Comparison of ENCODE assay signal across 47 mouse cellular contexts in the genomic region with DNA sequence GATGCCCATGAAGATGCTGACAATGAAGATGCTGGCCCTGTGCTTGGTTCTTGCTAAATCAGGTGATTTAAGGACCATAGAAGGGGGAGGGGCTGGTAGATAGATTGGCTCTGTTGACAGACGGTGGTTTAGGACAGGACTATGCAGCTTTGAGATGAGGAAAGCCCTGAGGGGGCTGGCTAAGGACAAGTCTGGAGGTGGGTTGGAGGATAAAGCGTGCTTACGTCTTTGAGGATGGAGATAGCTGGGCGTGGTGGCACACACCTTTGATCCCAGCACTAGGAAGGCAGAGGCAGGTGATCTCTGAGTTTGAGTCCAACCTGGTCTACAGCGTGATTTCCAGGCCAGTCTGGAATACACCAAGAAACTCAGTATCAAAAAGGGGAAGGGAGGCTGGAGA. TPM values are rescaled to one million over a fixed set of nuclear protein-coding genes. Genes with fewer than 3 reads are reported as not detected.
"Had no signal": no experiment of that assay in that cellular context is flagged by ENCODE, and none has a peak within 500 bp of the region (broad histone marks: within the 10 kb centered on the region; RNA-seq: fewer than 3 reads in every experiment).

No protein-coding gene starts in this region.

- DNase-seq: left cerebral cortex, postnatal 4 days; liver; liver, embryonic 13.5 days; liver, postnatal 0 days; lung, adult 18-20 months; lung, adult 2 months; lung, embryonic 14.5 days; lung, postnatal 10 days; lung, postnatal 14 days; lung, postnatal 36 days; lung, postnatal 4 days; midbrain, embryonic 14.5 days had no signal

- H3K4me1 ChIP-seq: limb, embryonic 10.5 days; limb, embryonic 12.5 days; limb, embryonic 13.5 days; limb, embryonic 15.5 days; liver, embryonic 12.5 days; liver, embryonic 13.5 days; liver, embryonic 15.5 days; lung, embryonic 15.5 days; megakaryocyte, embryonic 14.5 days; midbrain, embryonic 10.5 days; midbrain, embryonic 12.5 days; midbrain, embryonic 13.5 days; midbrain, embryonic 15.5 days; neural tube, embryonic 12.5 days had no signal

- H3K36me3 ChIP-seq: limb, embryonic 10.5 days; limb, embryonic 12.5 days; limb, embryonic 13.5 days; limb, embryonic 15.5 days; liver, embryonic 12.5 days; liver, embryonic 13.5 days; liver, embryonic 15.5 days; lung, embryonic 15.5 days; midbrain, embryonic 10.5 days; midbrain, embryonic 12.5 days; midbrain, embryonic 13.5 days; midbrain, embryonic 15.5 days; neural tube, embryonic 12.5 days had no signal

- H3K9me3 ChIP-seq: limb, embryonic 10.5 days; limb, embryonic 12.5 days; limb, embryonic 15.5 days; liver, embryonic 12.5 days; liver, embryonic 13.5 days; liver, embryonic 15.5 days; lung, embryonic 15.5 days; megakaryocyte, embryonic 14.5 days; midbrain, embryonic 12.5 days; midbrain, embryonic 13.5 days; midbrain, embryonic 15.5 days; neural tube, embryonic 12.5 days had no signal

- H3K27ac ChIP-seq: limb, embryonic 10.5 days; limb, embryonic 12.5 days; limb, embryonic 13.5 days; limb, embryonic 15.5 days; liver, embryonic 12.5 days; liver, embryonic 13.5 days; liver, embryonic 14.5 days; liver, embryonic 15.5 days; lung, embryonic 15.5 days; macrophage; midbrain, embryonic 10.5 days; midbrain, embryonic 12.5 days; midbrain, embryonic 13.5 days; midbrain, embryonic 15.5 days; neural tube, embryonic 12.5 days had no signal

- H3K27me3 ChIP-seq: limb, embryonic 12.5 days; limb, embryonic 13.5 days; limb, embryonic 15.5 days; liver, embryonic 12.5 days; liver, embryonic 13.5 days; liver, embryonic 15.5 days; lung, embryonic 15.5 days; midbrain, embryonic 12.5 days; midbrain, embryonic 13.5 days; midbrain, embryonic 15.5 days; neural tube, embryonic 12.5 days had no signal

- H3K4me3 ChIP-seq: limb, embryonic 10.5 days; limb, embryonic 12.5 days; limb, embryonic 13.5 days; limb, embryonic 15.5 days; liver, embryonic 12.5 days; liver, embryonic 13.5 days; liver, embryonic 15.5 days; lung, embryonic 15.5 days; megakaryocyte, embryonic 14.5 days; midbrain, embryonic 10.5 days; midbrain, embryonic 12.5 days; midbrain, embryonic 13.5 days; midbrain, embryonic 15.5 days; myocyte; neural tube, embryonic 12.5 days had no signal

RNA-seq across cellular contexts. Expression of gene Klk6, which starts 1.8 kb away (rescaled TPM):
- total RNA-seq: left cerebral cortex, postnatal 10 days; left cerebral cortex, postnatal 14 days; left cerebral cortex, postnatal 4 days; liver, adult 2 months; megakaryocyte progenitor cell, adult 5-6 weeks; megakaryocyte, adult 5-6 weeks; megakaryocyte-erythroid progenitor cell, adult 5-6 weeks; midbrain, postnatal 0 days; monocyte, adult 5-6 weeks had no signal
- polyA plus RNA-seq: limb, embryonic 10.5 days; limb, embryonic 12.5 days; limb, embryonic 13.5 days; limb, embryonic 14.5 days; liver, adult 2 months; liver, embryonic 11.5 days; liver, embryonic 12.5 days; liver, embryonic 13.5 days; liver, embryonic 14.5 days; liver, embryonic 15.5 days; liver, embryonic 16.5 days; liver, postnatal 0 days; lung, embryonic 14.5 days; lung, embryonic 15.5 days; lung, embryonic 16.5 days; lung, postnatal 0 days; macrophage; midbrain, embryonic 10.5 days; midbrain, embryonic 11.5 days; midbrain, embryonic 12.5 days; midbrain, embryonic 13.5 days; midbrain, embryonic 14.5 days; midbrain, embryonic 15.5 days; midbrain, embryonic 16.5 days; midbrain, postnatal 0 days; myocyte; neural tube, embryonic 11.5 days; neural tube, embryonic 12.5 days had no signal

RNA-seq across cellular contexts. Expression of gene Klk7, which starts 15.0 kb away (rescaled TPM):
- total RNA-seq: left cerebral cortex, postnatal 10 days; left cerebral cortex, postnatal 14 days; left cerebral cortex, postnatal 25 days; left cerebral cortex, postnatal 36 days; liver, adult 2 months; megakaryocyte progenitor cell, adult 5-6 weeks; megakaryocyte, adult 5-6 weeks; megakaryocyte-erythroid progenitor cell, adult 5-6 weeks; monocyte, adult 5-6 weeks had no signal
- polyA plus RNA-seq: limb, embryonic 10.5 days; limb, embryonic 11.5 days; limb, embryonic 12.5 days; limb, embryonic 13.5 days; liver, adult 2 months; liver, embryonic 11.5 days; liver, embryonic 12.5 days; liver, embryonic 13.5 days; liver, embryonic 14.5 days; liver, embryonic 15.5 days; liver, embryonic 16.5 days; liver, postnatal 0 days; lung, embryonic 15.5 days; lung, embryonic 16.5 days; lung, postnatal 0 days; macrophage; midbrain, embryonic 10.5 days; midbrain, embryonic 12.5 days; midbrain, embryonic 13.5 days; midbrain, embryonic 14.5 days; midbrain, embryonic 15.5 days; midbrain, embryonic 16.5 days; myocyte; neural tube, embryonic 11.5 days; neural tube, embryonic 12.5 days had no signal

RNA-seq across cellular contexts. Expression of gene Klk5, which starts 15.7 kb away (rescaled TPM):
- total RNA-seq: left cerebral cortex, postnatal 10 days; left cerebral cortex, postnatal 14 days; left cerebral cortex, postnatal 25 days; left cerebral cortex, postnatal 36 days; left cerebral cortex, postnatal 4 days; liver, adult 2 months; megakaryocyte progenitor cell, adult 5-6 weeks; megakaryocyte, adult 5-6 weeks; megakaryocyte-erythroid progenitor cell, adult 5-6 weeks; midbrain, postnatal 0 days; monocyte, adult 5-6 weeks had no signal
- polyA plus RNA-seq: limb, embryonic 10.5 days; limb, embryonic 11.5 days; limb, embryonic 12.5 days; liver, adult 2 months; liver, embryonic 11.5 days; liver, embryonic 12.5 days; liver, embryonic 13.5 days; liver, embryonic 14.5 days; liver, embryonic 15.5 days; liver, embryonic 16.5 days; liver, postnatal 0 days; lung, embryonic 14.5 days; lung, embryonic 15.5 days; lung, embryonic 16.5 days; lung, postnatal 0 days; macrophage; midbrain, embryonic 10.5 days; midbrain, embryonic 11.5 days; midbrain, embryonic 13.5 days; midbrain, embryonic 14.5 days; midbrain, embryonic 15.5 days; midbrain, embryonic 16.5 days; midbrain, postnatal 0 days; myocyte; neural tube, embryonic 11.5 days; neural tube, embryonic 12.5 days had no signal

RNA-seq across cellular contexts. Expression of gene Klk8, which starts 28.7 kb away (rescaled TPM):
- polyA plus RNA-seq: macrophage, myocyte had no signal

RNA-seq across cellular contexts. Expression of gene Klk9, which starts 34.4 kb away (rescaled TPM):
- total RNA-seq: left cerebral cortex, postnatal 10 days; left cerebral cortex, postnatal 14 days; left cerebral cortex, postnatal 25 days; left cerebral cortex, postnatal 36 days; left cerebral cortex, postnatal 4 days; liver, adult 2 months; megakaryocyte progenitor cell, adult 5-6 weeks; megakaryocyte, adult 5-6 weeks; megakaryocyte-erythroid progenitor cell, adult 5-6 weeks; midbrain, postnatal 0 days; monocyte, adult 5-6 weeks had no signal
- polyA plus RNA-seq: limb, embryonic 11.5 days; liver, adult 2 months; liver, embryonic 11.5 days; liver, embryonic 12.5 days; liver, embryonic 13.5 days; liver, embryonic 14.5 days; liver, embryonic 15.5 days; liver, embryonic 16.5 days; liver, postnatal 0 days; lung, embryonic 14.5 days; macrophage; midbrain, embryonic 10.5 days; midbrain, embryonic 11.5 days; midbrain, embryonic 12.5 days; midbrain, embryonic 14.5 days; midbrain, postnatal 0 days; myocyte; neural tube, embryonic 11.5 days; neural tube, embryonic 12.5 days had no signal
